Mouse (Mus musculus) G1E (cell line): ENCODE results near the gene Ccdc61.

Source experiments
- CTCF ChIP-seq: IDR thresholded peaks from 2 replicates; pipeline ENCODE4 v1.5.1; 2012; ENCODE audit warnings: low read depth, low read length, inconsistent platforms, mixed read lengths
- GATA2 ChIP-seq: IDR thresholded peaks from 2 replicates; pipeline ENCODE4 v1.6.1; 2012; ENCODE audit warnings: low read depth, low read length, inconsistent platforms, borderline replicate concordance
- POLR2AphosphoS5 ChIP-seq: IDR thresholded peaks from 2 replicates; pipeline ENCODE4 v1.6.1; 2012; ENCODE audit warnings: low read depth, low read length, inconsistent platforms; ENCODE audit not compliant: insufficient replicate concordance

- TF ChIP-seq GATA2 (no peak), CTCF (no peak), POLR2AphosphoS5 (no peak)
Observed at GRCm38 (mm10) chr7:18917931-18918330, 7.7 kb upstream of the Ccdc61 start.
